Mouse (Mus musculus) kidney, postnatal 4 days (tissue): ENCODE measurements around the gene Pitx1.
A peak's percentile ranks its signal among the peaks of the same experiment; 100 is the strongest.

Source experiments
- DNase-seq, 2 experiments: peaks; one replicate each; pipeline ENCODE4 v3.0.0; 2021; ENCODE audit warnings: mixed read lengths in 2 of 2

Gene Pitx1

DNA sequence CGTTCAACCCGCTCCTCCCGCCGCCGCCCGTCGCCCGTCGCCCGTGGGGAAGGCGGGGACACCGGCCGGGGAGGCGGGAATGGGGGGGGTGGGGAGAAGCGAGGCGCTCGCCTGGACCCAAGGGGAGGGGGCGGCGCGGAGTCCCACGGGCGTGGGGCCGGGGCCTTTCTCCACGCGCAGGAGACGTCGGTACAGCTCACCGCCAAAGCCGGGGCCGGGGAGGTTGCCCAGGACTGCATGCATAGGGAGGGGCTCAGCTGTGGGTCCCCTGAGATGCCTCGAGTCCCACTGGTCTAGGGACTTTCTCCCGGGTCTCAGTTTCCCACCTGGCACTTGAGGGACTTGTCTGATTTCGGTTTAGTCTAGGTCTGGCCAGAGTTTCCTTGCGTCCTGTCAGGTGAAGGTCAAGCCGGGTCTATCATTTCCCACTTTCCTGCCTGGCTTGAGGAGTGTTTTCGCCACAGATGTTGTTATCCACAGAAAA is at the start of gene Pitx1:
TSS of gene Pitx1 (minus strand) at position 51 of the 484 bp plus-strand sequence.
- DNase-seq, result no peak

- DNase-seq, result peak; percentile 67 to 74
These were observed 45.6 kb upstream of the Pitx1 start for GRCm38 (mm10) chr13:55881431-55882202.

DNA sequence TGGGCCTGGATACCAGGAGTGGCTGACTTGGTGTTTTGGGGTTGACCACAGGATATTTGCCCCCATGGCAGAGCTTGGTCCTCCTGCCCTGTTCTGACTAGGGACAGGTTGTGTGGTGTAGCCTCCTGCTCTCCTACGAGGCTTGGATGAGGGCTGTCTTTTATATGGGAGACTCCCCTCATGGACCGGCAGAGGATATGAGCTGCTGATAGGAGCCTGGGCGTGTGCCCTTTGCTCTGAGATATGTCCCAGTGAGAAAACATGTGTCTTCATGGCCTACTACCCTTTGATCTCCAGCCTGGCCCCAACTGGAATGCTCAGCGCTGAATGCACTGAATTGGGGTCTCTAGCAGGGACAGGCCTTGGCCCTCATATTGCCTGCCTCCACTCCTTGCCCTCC is 42.4 kb upstream of the Pitx1 start:
- no peak for DNase-seq

DNA sequence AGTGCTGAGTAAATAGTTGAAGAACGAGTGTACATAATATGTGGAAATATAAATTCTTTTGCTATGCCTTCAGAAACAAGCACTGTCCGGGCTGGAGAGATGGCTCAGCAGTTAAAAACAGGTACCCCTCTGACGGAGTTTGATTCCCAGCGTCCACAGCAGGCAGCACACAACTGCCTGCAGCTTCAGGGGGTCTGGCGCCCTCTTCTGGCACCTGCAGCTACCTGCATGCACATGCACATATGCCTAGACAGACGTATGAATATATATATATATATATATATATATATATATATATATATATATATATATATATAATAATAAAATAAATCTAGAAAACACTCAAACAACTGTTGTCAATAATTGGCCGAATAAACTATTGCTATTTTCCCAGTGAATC is 35.4 kb upstream of the Pitx1 start:
- DNase-seq, result no peak

- no peak for DNase-seq
These were observed 34.0 kb upstream of the Pitx1 start for GRCm38 (mm10) chr13:55870001-55870400.

DNA sequence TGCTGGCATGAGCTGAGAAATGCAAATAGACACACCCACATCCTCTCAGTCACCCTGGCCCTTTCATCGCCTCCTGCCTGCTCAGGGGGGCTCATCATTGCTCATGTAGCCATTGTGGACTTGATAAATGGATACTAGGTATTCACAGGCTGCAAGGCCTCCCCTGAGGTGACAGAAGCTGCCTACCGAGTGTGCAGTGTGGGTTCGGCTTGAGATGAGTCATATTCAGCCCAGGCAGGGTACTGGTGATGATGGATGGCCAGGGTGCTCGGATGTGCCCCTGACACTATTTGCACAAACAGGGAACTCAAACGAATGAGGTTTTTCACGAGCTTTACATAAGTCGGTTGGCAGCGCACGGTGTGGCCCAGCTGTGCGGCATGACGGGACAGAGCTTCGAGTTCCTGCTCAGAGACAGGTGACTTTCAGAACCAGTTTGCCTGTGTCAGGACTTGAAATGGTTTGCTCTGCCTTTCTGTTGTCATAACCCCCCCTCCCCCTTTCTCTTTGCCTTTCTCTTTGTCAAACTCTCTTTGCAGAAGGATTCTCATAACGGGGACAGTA is 31.6 kb upstream of the Pitx1 start:
- DNase-seq, result no peak

DNA sequence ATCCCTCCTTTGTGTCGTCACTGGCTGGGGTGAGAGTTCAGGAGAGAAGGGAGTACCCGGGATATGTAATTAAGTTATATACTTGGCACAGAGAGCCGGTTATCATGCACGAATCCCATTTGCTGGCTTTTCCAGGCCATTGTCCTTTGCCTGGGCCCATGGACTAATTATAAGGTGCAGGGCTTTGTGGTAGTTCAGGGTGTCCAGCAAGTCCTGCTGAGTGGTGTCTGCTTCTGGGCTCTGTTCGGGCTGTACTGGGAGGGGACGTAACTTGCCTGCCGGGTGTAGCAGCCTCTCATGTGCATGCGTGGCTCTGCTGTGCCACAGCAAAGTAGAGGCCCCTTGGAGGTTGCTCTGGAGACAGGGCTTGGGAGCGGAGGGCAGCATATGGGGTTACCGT is 24.5 kb upstream of the Pitx1 start:
- DNase-seq, result no peak

- no peak for DNase-seq
These were observed 22.5 kb upstream of the Pitx1 start for GRCm38 (mm10) chr13:55858463-55858862.

GRCm38 (mm10) chr13:55855793-55856192 is 19.8 kb upstream of the Pitx1 start:
- peak; percentile 40 to 60 for DNase-seq

- DNase-seq, result no peak
These were observed 16.2 kb upstream of the Pitx1 start for GRCm38 (mm10) chr13:55852205-55852604.

DNA sequence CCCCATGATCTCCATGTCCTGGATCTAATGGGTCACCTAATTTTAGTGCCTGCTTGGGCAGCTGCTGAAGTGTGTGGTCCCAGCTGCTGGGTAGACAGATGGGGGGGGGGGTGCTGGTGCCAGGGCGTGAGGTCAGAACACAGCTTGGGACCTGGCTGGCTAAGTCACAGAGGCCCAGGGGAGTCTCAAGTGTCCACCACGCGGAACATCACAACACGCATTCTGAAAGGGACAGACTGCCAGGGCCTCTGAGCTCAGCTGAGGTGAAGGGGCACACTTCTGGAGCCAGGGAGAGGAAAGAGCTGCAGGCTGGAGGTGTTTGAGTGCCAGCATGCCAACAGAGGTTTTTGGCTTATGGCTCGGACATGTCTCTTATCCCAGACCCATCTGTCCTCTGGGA is 14.7 kb upstream of the Pitx1 start:
- DNase-seq, result no peak

GRCm38 (mm10) chr13:55848604-55849190 is 12.7 kb upstream of the Pitx1 start:
- no peak for DNase-seq

DNA sequence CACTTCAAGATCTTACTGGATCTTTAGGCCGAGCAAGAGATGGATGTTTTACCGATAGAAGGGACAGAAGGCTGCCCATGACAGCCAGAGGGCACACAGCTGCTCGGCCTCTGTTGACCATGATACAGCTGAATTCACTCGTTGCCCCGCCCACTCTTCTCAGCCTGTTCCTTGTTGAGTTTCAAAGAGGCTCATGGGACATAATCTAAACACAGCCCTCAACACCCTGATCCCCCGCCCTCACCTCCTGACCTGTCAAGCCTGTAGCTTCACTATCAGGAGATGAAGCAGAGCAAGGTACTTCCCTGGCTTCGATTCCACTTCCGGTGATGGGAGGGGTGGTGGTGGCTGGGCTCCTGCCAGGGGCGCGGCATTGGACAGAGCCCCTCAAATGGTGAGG is 11.8 kb upstream of the Pitx1 start:
- peak; percentile 69 to 81 for DNase-seq

- no peak for DNase-seq
These were observed 7.7 kb upstream of the Pitx1 start for GRCm38 (mm10) chr13:55843700-55844099.

- DNase-seq, result no peak
These were observed 4.2 kb upstream of the Pitx1 start for GRCm38 (mm10) chr13:55840223-55840622.

DNA sequence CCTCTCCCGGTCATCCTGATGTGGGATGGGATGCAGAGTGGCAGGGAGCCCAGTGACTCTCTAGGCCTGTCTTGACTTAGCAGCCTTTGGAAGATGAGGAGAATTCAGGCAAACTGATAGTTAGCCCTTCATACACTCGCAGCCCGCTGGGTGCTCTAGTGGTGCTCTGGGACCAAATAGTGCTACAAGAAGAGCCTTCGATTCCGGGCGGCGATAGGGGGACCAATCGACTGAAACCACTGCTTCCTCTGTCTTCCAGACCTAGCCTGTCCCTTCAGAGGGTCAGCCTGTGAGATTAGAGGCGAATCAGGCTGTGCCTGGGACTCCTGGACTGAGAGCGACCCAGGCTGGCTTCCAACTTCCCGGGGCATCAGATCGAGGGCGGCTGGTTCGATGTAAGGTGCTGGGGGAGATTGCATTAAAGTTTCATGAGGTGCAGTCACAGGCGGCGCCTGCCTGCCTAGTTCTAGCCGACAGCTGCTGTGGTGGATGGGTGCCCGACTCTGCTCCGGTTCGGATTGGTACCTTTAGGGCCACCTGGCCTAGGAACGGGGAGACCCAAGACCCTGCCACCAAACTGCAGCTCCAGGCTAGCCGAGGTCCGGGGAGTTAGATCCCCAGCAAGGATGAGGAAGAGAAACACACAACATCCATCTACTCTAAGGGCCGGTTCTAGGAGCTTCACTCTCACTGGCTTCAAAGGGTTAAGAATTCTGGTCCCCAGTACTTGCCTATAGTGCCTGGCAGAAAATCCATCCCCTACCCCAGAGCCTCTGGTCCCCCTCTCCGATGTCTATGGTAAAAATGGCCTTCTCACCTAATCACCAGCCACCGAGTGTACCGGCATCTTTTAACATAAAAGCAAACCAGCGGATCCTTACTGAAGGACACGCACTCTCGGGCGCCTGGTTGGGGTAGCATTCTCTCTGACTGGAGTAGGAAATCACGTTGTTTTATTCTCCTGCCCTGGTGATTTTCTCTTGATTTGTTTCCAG is 1.1 kb upstream of the Pitx1 start:
- DNase-seq, result peak in 1 of 2 experiments; percentile 37

GRCm38 (mm10) chr13:55835548-55836097 is 369 bp downstream of the Pitx1 start:
- peak in 1 of 2 experiments; percentile 39 for DNase-seq

- DNase-seq, result no peak
These were observed 1.3 kb downstream of the Pitx1 start for GRCm38 (mm10) chr13:55834667-55835066.

GRCm38 (mm10) chr13:55833921-55834320 is 2.1 kb downstream of the Pitx1 start:
- DNase-seq, result no peak

GRCm38 (mm10) chr13:55832602-55833001 is 3.4 kb downstream of the Pitx1 start:
- DNase-seq, result no peak

DNA sequence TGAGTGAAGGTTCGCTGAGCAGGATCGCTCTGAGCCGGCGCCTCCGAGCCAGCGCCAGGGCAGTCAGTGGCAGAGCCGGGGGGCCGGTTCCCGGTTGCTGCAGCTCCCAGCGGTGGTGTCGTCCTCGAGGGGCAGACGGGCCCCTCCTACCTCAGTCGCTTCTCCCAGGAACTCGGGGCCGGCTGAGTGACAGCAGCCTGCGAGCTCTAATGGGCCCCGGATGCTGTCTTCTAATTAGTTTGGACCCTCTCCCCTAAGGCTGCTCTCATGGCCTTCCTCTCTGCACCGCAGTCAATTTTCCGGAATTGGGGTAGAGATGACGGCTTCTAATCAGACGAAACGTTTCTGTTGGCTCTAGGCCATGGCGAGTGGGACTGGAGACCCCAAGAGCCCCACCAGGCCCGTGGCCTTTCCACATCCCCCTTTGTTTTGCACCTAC is 4.3 kb downstream of the Pitx1 start:
- DNase-seq, result peak in 1 of 2 experiments; percentile 42
